Mouse (Mus musculus) thymus, postnatal 10 days (tissue): ENCODE measurements around the gene Hykk.
A peak's percentile ranks its signal among the peaks of the same experiment; 100 is the strongest.

Source experiments
- DNase-seq, 2 experiments: peaks; one replicate each; pipeline ENCODE4 v3.0.0; 2021; ENCODE audit warnings: low spot score in 2 of 2

Gene Hykk

DNA sequence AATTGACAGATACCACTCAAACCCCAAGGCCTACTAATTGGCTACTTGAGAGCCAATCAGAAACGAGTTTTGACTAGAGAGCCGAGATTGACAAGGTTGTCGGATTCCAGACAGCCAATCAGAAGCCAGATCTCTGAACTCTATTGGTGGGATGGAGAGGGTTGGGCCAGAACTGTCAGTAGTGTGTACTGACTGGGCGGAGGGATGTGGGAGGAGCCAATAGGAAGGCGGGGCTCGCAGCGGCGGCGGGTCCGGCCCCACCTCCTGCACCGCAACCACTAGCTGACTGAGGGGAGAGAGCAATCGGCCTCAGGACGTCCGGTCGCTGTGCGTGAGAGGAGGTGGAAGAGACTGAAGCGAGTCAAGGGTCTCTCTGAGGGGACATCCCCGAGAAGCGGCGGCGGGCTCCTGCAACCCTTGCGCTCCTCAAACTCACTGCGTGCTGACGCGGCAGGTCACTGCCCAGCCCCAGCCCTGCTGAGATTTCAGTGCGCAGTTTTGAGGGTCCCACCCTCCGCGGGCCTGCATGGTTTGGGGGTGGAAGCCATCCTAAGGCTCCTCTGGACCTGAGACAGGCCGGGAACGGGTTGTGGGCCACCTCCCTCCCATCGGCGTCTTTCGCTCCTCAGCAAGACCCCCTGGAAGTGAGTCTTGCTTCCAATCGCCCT lies at the start of gene Hykk:
Gene Hykk, plus strand, starts transcription at position 274 of the 668 bp plus-strand sequence.
- peak; percentile 69 to 73 for DNase-seq

GRCm38 (mm10) chr9:54878759-54879158 lies 38.3 kb upstream of the Hykk start:
- DNase-seq = no peak

- no peak for DNase-seq
These were observed 25.0 kb upstream of the Hykk start for GRCm38 (mm10) chr9:54892111-54892510.

DNA sequence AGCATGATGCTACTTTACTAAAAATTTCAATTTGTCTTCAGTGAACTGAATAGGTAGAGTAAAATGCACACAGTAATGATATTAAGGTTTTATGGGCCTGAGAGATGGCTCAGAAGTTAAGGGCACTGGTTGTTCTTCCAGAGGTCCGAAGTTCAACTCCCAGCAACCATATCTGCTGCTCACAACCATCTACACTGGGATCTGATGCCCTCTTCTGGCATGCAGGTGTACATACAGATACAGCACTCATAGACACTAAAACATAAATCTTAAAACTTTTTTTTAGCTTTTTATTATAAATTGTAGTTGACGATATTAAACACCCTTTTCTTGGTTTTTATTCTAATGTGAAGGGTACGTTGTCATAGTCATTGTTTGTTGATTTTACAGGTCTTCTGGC lies 20.0 kb upstream of the Hykk start:
- DNase-seq = no peak

DNA sequence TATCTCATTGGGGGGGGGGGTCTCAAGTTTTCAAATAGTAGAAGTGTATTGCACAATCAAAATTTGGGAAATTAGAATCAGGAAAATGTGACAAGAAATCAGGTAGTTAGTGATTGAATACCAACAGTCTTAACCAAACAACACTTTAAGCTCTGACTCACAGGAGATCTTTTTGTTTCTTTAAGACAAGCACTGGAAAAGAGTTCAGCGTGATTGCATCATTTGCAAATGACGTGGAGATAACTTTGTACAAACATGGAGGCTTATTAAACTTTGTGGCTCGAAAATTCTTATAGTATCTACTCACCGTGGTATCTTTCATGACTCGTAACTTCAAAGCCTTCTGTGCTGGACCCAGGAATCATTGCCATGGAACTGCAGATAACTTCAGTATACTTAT lies 7.6 kb upstream of the Hykk start:
- no peak for DNase-seq

DNA sequence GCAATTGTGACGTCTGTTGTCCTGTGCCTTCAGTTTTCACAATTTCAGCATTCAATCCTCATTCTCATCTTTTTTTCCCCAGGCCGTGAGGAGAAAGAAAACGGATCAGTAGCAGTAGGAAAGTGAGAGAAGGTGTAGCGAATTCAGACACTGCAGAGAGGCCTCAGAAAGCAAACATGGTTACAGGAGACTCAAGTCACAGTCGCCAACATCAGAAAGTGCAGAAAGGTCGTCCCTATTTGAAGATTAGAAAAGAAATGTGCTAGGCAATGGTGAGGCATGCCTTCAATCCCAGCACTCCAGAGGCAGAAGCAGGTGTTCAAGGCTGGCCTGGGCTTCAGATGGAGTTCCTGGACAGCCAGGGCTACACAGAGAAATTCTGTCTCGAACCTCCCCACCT lies 1.5 kb upstream of the Hykk start:
- DNase-seq = no peak

GRCm38 (mm10) chr9:54916401-54916800 lies 682 bp upstream of the Hykk start:
- DNase-seq = no peak

GRCm38 (mm10) chr9:54918191-54918590 lies 1.1 kb downstream of the Hykk start:
- no peak for DNase-seq

GRCm38 (mm10) chr9:54918781-54919180 lies 1.7 kb downstream of the Hykk start:
- DNase-seq = no peak

DNA sequence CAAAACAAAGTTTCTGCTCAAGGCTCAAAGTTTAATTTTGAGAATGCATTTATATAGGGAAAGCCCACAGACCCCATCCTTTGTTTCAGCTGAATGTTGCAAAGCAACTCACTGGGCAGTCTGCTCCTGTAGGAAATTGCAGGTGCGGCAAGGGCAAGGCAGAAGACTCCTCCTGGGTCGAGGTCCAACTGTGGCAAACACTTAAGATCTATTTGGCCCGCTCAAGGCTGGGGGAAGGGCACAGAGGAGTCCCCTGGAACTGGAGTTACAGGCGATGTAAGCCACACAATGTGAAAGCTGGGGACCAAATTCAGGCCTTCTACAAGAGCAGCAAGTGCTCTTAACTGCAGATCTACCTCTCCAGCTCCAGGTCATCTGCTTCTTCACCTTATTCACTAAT lies 2.9 kb downstream of the Hykk start:
- DNase-seq = no peak

DNA sequence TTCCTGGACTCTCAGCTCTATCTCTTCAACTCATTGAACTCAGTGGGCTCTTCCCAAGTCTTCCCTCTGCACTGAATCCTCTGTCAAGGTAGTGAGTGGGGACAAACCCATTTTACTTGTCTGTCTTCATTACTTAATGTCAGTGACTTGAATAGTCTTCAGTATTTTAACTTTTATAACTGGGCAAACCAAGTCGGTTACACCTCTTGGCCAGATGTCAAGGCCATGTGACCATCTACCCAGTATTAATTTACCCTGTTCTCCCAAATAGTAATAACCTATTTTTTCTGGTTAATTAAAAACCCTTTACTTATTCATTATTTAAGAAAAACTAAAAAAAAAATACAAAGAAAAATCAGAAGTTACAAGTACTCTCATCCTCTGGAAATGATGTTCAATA lies 13.7 kb downstream of the Hykk start:
- DNase-seq = no peak

GRCm38 (mm10) chr9:54931765-54932164 lies 14.7 kb downstream of the Hykk start:
- DNase-seq = no peak

- DNase-seq = no peak
These were observed 15.3 kb downstream of the Hykk start for GRCm38 (mm10) chr9:54932379-54932778.

GRCm38 (mm10) chr9:54942071-54942470 lies 25.0 kb downstream of the Hykk start:
- no peak for DNase-seq

DNA sequence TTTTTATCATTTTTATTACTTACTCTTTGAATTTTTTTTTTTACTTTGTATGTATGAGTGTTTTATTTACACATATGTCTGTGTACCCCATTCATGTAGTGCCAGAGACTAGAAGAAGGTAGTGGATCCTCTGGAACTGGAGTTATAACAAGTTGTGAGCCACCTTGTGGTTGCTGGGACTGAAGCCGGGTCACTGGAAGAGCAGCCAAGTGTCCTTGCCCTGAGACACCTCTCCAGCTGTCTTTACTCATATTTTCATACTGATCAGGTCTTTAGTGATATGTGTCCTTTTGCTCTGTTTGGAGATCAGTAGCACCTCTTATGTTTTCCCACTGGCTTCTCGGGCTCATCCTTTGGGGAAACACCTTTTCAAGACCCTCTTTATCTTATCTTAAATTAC lies 27.4 kb downstream of the Hykk start:
- no peak for DNase-seq

GRCm38 (mm10) chr9:54946256-54946655 lies 29.2 kb downstream of the Hykk start:
- no peak for DNase-seq

DNA sequence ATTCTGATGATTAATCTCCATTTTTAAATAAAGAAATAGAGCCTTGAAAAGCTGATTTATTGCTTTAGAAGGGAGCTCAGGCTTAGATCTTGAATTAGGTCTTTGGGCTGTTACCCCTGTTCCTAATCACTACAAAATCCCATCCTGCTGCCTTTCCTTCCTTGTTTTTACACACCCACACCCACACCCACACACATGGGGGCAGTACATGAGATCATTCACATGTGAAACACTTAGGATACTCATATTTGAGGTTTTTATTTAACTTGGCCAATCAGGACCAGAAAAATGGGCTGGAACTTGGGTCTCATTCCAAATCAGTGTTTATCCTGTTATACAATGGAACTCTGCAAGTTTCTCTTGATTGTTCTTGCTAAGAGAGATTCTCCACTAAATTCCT lies 32.4 kb downstream of the Hykk start:
- no peak for DNase-seq

GRCm38 (mm10) chr9:54950162-54950561 lies 33.1 kb downstream of the Hykk start:
- DNase-seq = peak in 1 of 2 experiments; percentile 5

DNA sequence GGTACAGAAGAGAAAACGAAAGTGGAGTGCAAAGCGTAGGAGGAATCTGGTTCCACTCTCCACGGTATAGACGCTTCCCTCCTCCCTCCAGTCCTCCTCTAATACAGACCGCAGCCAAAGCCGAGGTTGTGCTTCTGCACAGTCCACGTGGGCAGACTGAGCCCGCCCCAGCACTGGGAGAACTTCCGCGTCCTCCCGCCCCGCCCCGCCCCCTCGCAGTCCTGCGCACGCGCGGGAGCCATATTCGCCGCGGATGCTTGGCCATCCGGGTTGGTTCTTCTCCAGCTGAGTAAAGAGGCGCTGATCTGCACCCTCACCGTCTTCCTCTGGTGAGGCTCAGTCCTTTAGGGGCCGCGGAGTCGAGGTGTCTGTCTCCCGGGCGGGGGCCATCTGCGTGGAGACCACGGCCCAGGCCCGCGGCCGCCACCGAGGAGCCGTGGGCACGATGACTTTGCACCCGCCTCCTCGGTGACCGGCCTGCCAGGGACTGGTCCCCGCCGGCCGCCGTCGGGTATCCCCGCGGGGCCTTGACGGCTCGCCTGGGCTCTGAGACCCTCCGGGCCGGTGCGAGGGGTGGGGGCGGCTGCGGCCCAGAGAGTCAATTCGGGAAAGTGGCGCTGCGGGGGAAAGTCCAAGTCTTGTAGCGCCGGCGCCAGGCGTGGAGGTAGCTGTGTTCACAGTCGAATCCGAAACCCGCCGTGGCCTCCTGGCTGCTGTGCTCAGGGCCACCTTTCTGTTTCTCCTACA lies 33.7 kb downstream of the Hykk start, which contains the start of the genes Psma4 and AY074887:
Gene Psma4, plus strand, starts transcription at position 216 of the 747 bp plus-strand sequence.
Gene AY074887, minus strand, starts transcription at position 424 of the 747 bp plus-strand sequence.
- peak; percentile 80 to 93 for DNase-seq

DNA sequence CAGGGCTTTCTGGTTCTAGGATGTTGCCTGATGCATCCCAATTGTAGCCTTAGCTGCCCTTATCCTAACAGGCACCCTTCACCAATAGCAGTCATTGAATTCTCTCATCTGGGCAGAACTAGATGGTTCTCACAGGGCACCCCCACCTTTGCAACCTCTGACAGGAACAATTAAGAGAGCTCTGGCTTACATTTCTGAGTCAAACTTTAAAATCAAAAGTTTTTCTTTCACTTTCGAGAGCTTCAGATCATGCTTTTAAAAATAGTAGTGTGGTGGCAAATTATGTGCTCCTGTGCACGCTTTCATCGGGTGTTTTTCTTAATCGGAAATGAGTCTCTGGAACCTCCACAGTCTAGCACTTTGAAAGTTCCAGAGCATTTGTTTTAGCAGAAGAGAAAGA lies 44.0 kb downstream of the Hykk start:
- DNase-seq = no peak

- no peak for DNase-seq
These were observed 46.6 kb downstream of the Hykk start for GRCm38 (mm10) chr9:54963669-54964068.

DNA sequence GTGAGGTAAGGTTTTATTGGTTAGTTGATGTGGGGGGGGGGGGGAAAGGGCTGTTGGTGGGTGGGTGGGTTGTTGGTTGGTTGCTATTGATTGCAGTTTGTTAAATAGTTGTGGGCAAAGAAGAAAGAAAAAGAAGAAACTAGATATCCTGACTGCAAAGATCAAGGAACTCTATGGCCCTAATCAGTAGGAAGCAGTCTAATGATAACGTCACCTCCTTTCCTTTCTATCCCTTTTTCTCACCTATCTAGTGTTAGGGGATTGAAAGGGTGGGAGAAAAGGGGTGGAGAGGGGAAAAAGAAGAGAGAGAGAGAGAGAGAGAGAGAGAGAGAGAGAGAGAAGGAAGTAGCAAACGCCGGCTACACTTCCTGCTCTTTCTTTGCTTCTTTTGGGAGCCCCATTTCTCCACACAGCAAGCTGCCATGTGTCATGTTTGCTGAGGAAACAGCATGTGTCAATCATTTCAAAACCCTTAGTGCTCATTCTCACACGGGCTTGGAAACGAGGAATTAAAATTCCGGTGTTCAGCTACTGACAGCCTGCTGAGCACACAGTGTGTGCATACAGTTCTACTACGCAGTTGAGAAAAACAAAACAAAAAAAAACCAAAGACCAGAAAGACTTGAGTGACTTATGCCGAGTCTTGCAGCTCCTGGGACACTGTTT lies 53.0 kb downstream of the Hykk start:
- DNase-seq = no peak

- no peak for DNase-seq
These were observed 63.6 kb downstream of the Hykk start, which contains the start of gene Chrna5 for GRCm38 (mm10) chr9:54980674-54981073. Gene Chrna5 (plus strand): TSS chr9:54980880.
